Mouse (Mus musculus) ovary, adult 18-20 months (tissue): ENCODE measurements at regions not wholly inside any gene's neighbourhood (a gene's known extent, or its start where the extent isn't known, plus 50 kb on each side); places are given as distances from the start of the nearest gene placed in this dataset.

Experiments
- DNase-seq: peaks from one replicate; pipeline ENCODE4 v3.0.0; 2022; ENCODE audit warnings: low spot score, mixed read lengths

GRCm38 (mm10) chr3:132022032-132022431 is 63.1 kb upstream of the Dkk2 start:
- no peak for DNase-seq

DNA sequence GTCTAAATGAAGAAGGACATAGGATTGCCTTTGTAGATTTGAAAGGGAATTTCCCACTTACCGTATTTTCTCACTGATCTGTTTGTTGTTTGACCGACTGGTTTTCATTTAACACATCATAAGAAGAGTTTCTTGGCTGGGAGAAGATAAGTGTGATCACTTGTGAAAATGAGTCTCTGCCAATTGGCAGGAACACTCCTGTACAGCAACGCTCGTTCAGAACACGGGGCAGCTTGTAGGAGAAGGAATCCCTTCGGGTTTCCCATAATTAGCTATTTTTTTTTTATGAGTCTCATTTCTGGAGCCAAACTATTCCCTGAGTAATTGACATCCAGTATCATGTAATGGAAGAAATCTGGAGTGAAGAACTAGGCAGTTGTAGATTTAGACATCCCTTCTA is 61.8 kb upstream of the Dkk2 start:
- DNase-seq = no peak

GRCm38 (mm10) chr3:132029112-132029511 is 56.0 kb upstream of the Dkk2 start:
- no peak for DNase-seq

GRCm38 (mm10) chr3:132033078-132033713 is 51.9 kb upstream of the Dkk2 start:
- no peak for DNase-seq

DNA sequence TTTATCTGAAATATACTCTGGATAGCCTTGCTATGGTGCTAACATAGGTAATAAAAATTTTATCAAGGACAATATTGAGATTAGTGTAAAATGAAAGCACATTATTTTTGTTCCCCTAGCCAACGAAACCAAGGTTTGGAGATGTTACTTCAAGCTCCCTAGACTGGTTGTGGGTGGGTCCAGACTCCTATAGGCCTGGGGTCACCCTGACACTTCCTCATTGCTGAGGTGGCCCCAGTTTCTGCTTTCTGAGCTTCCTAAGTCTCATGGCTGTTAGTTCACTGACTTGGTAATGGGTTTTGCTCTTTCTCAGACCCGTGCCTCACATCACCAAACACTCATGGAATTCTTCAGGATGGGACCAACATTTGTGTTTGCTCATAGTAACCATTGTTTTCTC is 49.9 kb upstream of the Dkk2 start:
- no peak for DNase-seq
